Mouse (Mus musculus): ENCODE measurements at regions not wholly inside any gene's neighbourhood (a gene's known extent, or its start where the extent isn't known, plus 50 kb on each side); places are given as distances from the start of the nearest gene placed in this dataset.

DNA sequence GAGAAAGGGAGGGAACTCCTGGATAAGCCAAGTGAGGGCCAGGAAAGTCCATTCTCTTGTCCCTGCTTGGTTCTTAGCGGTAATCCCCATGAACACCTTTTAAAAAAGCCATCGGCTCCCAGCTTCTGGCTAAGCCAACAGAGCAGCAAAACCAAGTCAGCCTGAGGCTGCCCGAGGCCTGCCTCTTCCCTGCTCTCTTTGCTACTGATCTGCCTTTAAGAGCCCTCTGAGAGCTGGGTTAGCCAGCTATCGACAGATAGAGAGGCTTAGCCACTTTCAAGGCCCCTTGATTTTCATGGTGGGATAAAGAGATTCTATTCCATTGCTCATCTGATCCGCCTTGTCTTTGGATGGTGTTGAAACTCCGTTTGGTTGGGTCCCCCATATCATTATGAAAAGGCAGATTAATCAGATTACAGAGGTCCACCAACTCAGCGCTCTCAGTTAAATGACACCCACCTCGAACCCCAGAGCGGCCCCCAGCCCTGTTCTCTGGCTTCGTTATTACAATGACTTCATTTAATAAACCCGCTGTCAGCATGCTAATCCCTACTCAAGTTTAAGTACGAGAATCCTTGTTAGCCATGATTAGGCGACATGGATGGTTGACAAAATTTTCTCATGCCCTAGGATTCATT, 66.1 kb downstream of the Slc4a3 start:
- H3ac ChIP-seq (ENCODE audit: control insufficient read depth, insufficient read length, low read depth): no peak overlapping the region
- TF ChIP-seq MAX (IDR thresholded peaks at IDR 0.05): no peak
- H3K79me2 ChIP-seq (ENCODE audit: control insufficient read depth, insufficient read depth): no peaks in the 10 kb centered on the region
- H3K4me3 ChIP-seq (ENCODE audit: insufficient read depth, poor library complexity, severe bottlenecking): no peak overlapping the region
- no peaks in the 10 kb centered on the region for H3K27me3 ChIP-seq (ENCODE audit: control insufficient read depth, insufficient read depth, insufficient read length)
- H3K36me3 ChIP-seq (ENCODE audit: control insufficient read depth, insufficient read depth): no peaks in the 10 kb centered on the region
- H3K79me3 ChIP-seq (ENCODE audit: low read depth): no peaks in the 10 kb centered on the region

- TF ChIP-seq CTCF (IDR thresholded peaks at IDR 0.05; ENCODE audit: control insufficient read depth, insufficient read depth, insufficient read length) (no peak), CEBPB (IDR thresholded peaks at IDR 0.05; ENCODE audit: low read depth) (no peak), FOSL1 (IDR thresholded peaks at IDR 0.05; ENCODE audit: insufficient read depth, low read length, poor library complexity, severe bottlenecking) (no peak)
- no peak overlapping the region for H3ac ChIP-seq (ENCODE audit: control insufficient read depth, insufficient read length, low read depth)
These were observed 67.1 kb downstream of the Slc4a3 start for GRCm38 (mm10) chr1:75613206-75613605.

GRCm38 (mm10) chr1:75616971-75617370, 70.9 kb downstream of the Slc4a3 start:
- H3K27me3 ChIP-seq (ENCODE audit: control insufficient read depth, insufficient read depth, insufficient read length): no peaks in the 10 kb centered on the region
- H3K79me3 ChIP-seq (ENCODE audit: low read depth): no peaks in the 10 kb centered on the region
- no peak overlapping the region for H3K4me3 ChIP-seq (ENCODE audit: insufficient read depth, poor library complexity, severe bottlenecking)
- no peak overlapping the region for H3ac ChIP-seq (ENCODE audit: control insufficient read depth, insufficient read length, low read depth)
- H3K79me2 ChIP-seq (ENCODE audit: control insufficient read depth, insufficient read depth): no peaks in the 10 kb centered on the region
- no peaks in the 10 kb centered on the region for H3K36me3 ChIP-seq (ENCODE audit: control insufficient read depth, insufficient read depth)
- no peak for TF ChIP-seq MAX (IDR thresholded peaks at IDR 0.05)
- TF ChIP-seq USF1 (IDR thresholded peaks at IDR 0.05; ENCODE audit: low read depth): no peak
- TF ChIP-seq CEBPB (IDR thresholded peaks at IDR 0.05; ENCODE audit: low read depth): no peak
- no peak for TF ChIP-seq CTCF (IDR thresholded peaks at IDR 0.05; ENCODE audit: control insufficient read depth, insufficient read depth, insufficient read length)
- TF ChIP-seq FOSL1 (IDR thresholded peaks at IDR 0.05; ENCODE audit: insufficient read depth, low read length, poor library complexity, severe bottlenecking): no peak
- TF ChIP-seq MYOG (IDR thresholded peaks at IDR 0.05; ENCODE audit: control insufficient read depth, extremely low read depth, insufficient read length): no peak
- no peak for TF ChIP-seq MYOD1 (IDR thresholded peaks at IDR 0.05; ENCODE audit: control insufficient read depth, insufficient read length, low read depth)

More at GRCm38 (mm10) chr1:75613206-75613605, 67.1 kb downstream of the Slc4a3 start:
- Histone ChIP-seq H3K27me3 (ENCODE audit: control insufficient read depth, insufficient read depth, insufficient read length) (no peaks in the 10 kb centered on the region), H3K36me3 (ENCODE audit: control insufficient read depth, insufficient read depth) (no peaks in the 10 kb centered on the region), H3K79me2 (ENCODE audit: control insufficient read depth, insufficient read depth) (no peaks in the 10 kb centered on the region), H3K79me3 (ENCODE audit: low read depth) (no peaks in the 10 kb centered on the region), H3K4me3 (ENCODE audit: insufficient read depth, poor library complexity, severe bottlenecking) (no peak overlapping the region)

GRCm38 (mm10) chr1:75618367-75618790, 72.3 kb downstream of the Slc4a3 start:
- TF ChIP-seq MAX (IDR thresholded peaks at IDR 0.05): no peak
- no peak for TF ChIP-seq MYOD1 (IDR thresholded peaks at IDR 0.05; ENCODE audit: control insufficient read depth, insufficient read length, low read depth)
- no peaks in the 10 kb centered on the region for H3K79me2 ChIP-seq (ENCODE audit: control insufficient read depth, insufficient read depth)
- H3K79me3 ChIP-seq (ENCODE audit: low read depth): no peaks in the 10 kb centered on the region
- H3ac ChIP-seq (ENCODE audit: control insufficient read depth, insufficient read length, low read depth): no peak overlapping the region
- H3K36me3 ChIP-seq (ENCODE audit: control insufficient read depth, insufficient read depth): no peaks in the 10 kb centered on the region
- H3K4me3 ChIP-seq (ENCODE audit: insufficient read depth, poor library complexity, severe bottlenecking): no peak overlapping the region
- H3K27me3 ChIP-seq (ENCODE audit: control insufficient read depth, insufficient read depth, insufficient read length): no peaks in the 10 kb centered on the region

GRCm38 (mm10) chr1:75630287-75630686, 84.2 kb downstream of the Slc4a3 start:
- Histone ChIP-seq H3K27me3 (ENCODE audit: control insufficient read depth, insufficient read depth, insufficient read length) (no peaks in the 10 kb centered on the region), H3ac (ENCODE audit: control insufficient read depth, insufficient read length, low read depth) (no peak overlapping the region), H3K36me3 (ENCODE audit: control insufficient read depth, insufficient read depth) (no peaks in the 10 kb centered on the region), H3K79me3 (ENCODE audit: low read depth) (no peaks in the 10 kb centered on the region), H3K4me3 (ENCODE audit: insufficient read depth, poor library complexity, severe bottlenecking) (no peak overlapping the region), H3K79me2 (ENCODE audit: control insufficient read depth, insufficient read depth) (no peaks in the 10 kb centered on the region)
- TF ChIP-seq MAX (IDR thresholded peaks at IDR 0.05): no peak
- no peak for TF ChIP-seq MYOD1 (IDR thresholded peaks at IDR 0.05; ENCODE audit: control insufficient read depth, insufficient read length, low read depth)
- no peak for TF ChIP-seq MYOG (IDR thresholded peaks at IDR 0.05; ENCODE audit: control insufficient read depth, extremely low read depth, insufficient read length)
- TF ChIP-seq FOSL1 (IDR thresholded peaks at IDR 0.05; ENCODE audit: insufficient read depth, low read length, poor library complexity, severe bottlenecking): no peak
- no peak for TF ChIP-seq USF1 (IDR thresholded peaks at IDR 0.05; ENCODE audit: low read depth)
- TF ChIP-seq CEBPB (IDR thresholded peaks at IDR 0.05; ENCODE audit: low read depth): no peak

DNA sequence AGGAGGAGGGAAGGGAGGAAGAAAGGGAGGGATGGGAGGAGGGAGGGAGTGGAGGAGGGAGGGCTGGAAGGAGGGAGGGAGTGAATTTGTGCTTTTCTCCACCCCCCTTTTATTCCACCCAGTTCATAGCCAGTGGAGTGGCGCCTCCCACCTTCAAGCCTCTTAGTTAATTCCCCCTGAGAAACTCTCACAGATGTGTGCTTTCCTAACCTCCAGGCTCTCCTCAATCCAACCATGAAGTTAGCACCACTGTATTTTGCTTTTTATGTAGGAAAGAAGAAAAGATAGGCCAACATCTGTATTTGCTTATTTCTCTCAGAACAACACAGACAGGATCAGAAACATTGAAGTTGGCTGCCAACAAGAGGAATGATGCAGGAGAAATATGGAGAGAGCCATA, 85.7 kb downstream of the Slc4a3 start:
- Histone ChIP-seq H3K36me3 (ENCODE audit: control insufficient read depth, insufficient read depth) (no peaks in the 10 kb centered on the region), H3K79me2 (ENCODE audit: control insufficient read depth, insufficient read depth) (no peaks in the 10 kb centered on the region), H3K79me3 (ENCODE audit: low read depth) (no peaks in the 10 kb centered on the region), H3K4me3 (ENCODE audit: insufficient read depth, poor library complexity, severe bottlenecking) (no peak overlapping the region), H3ac (ENCODE audit: control insufficient read depth, insufficient read length, low read depth) (no peak overlapping the region), H3K27me3 (ENCODE audit: control insufficient read depth, insufficient read depth, insufficient read length) (no peaks in the 10 kb centered on the region)
- no peak for TF ChIP-seq MYOG (IDR thresholded peaks at IDR 0.05; ENCODE audit: control insufficient read depth, extremely low read depth, insufficient read length)

Measured in C2C12 (cell line).